Mouse (Mus musculus): ENCODE results near the gene Litaf.
"Not testable (repeated sequence)": the region's sequence is repeated elsewhere in the genome, so short reads cannot be mapped to it uniquely, and the experiment has no call there.

The Litaf gene

GRCm38 (mm10) chr16:10989896-10990295 is 76.1 kb downstream of the Litaf start:
- DNase-seq: no peak

GRCm38 (mm10) chr16:10989361-10989760 is 76.6 kb downstream of the Litaf start:
- no peak for DNase-seq

GRCm38 (mm10) chr16:10988261-10988660 is 77.7 kb downstream of the Litaf start:
- DNase-seq: no peak

GRCm38 (mm10) chr16:10984534-10984933 is 81.4 kb downstream of the Litaf start:
- no peak for DNase-seq

- no peak for DNase-seq
Measured at GRCm38 (mm10) chr16:10981493-10982070, 84.4 kb downstream of the Litaf start.

GRCm38 (mm10) chr16:10979064-10979803 is 86.7 kb downstream of the Litaf start:
- DNase-seq: no peak

- DNase-seq: no peak
Measured at GRCm38 (mm10) chr16:10977877-10978276, 88.1 kb downstream of the Litaf start.

- no peak for DNase-seq
Measured at GRCm38 (mm10) chr16:10976202-10976631, 89.7 kb downstream of the Litaf start.

GRCm38 (mm10) chr16:10974939-10975338 is 91.0 kb downstream of the Litaf start:
- DNase-seq: no peak

- DNase-seq: peak; percentile 25
Measured at GRCm38 (mm10) chr16:10974037-10974446, 91.9 kb downstream of the Litaf start.

GRCm38 (mm10) chr16:10972259-10972658 is 93.7 kb downstream of the Litaf start:
- DNase-seq: no peak

GRCm38 (mm10) chr16:10969944-10970343 is 96.0 kb downstream of the Litaf start:
- DNase-seq: not testable (repeated sequence)

- DNase-seq: no peak
Measured at GRCm38 (mm10) chr16:10969342-10969741, 96.6 kb downstream of the Litaf start.

- no peak for DNase-seq
Measured at GRCm38 (mm10) chr16:10968299-10968698, 97.7 kb downstream of the Litaf start.

- DNase-seq: no peak
Measured at GRCm38 (mm10) chr16:10967756-10968155, 98.2 kb downstream of the Litaf start.

GRCm38 (mm10) chr16:10967013-10967412 is 98.9 kb downstream of the Litaf start:
- no peak for DNase-seq

GRCm38 (mm10) chr16:10965034-10965433 is 100.9 kb downstream of the Litaf start:
- DNase-seq: no peak

GRCm38 (mm10) chr16:10960916-10961315 is 105.0 kb downstream of the Litaf start:
- DNase-seq: no peak

- no peak for DNase-seq
Measured at GRCm38 (mm10) chr16:10958763-10959440, 107.1 kb downstream of the Litaf start.

- not testable (repeated sequence) for DNase-seq
Measured at GRCm38 (mm10) chr16:10958307-10958706, 107.7 kb downstream of the Litaf start.

GRCm38 (mm10) chr16:10957794-10958193 is 108.2 kb downstream of the Litaf start:
- DNase-seq: no peak

- no peak for DNase-seq
Measured at GRCm38 (mm10) chr16:10956938-10957685, 108.8 kb downstream of the Litaf start.

GRCm38 (mm10) chr16:10955078-10955477 is 110.9 kb downstream of the Litaf start:
- DNase-seq: no peak

All from cerebellum, adult 9-11 months (tissue).